Mouse (Mus musculus): ENCODE data around the gene Kcnc4. TPM values are rescaled to one million over a fixed set of nuclear protein-coding genes. Genes with fewer than 3 reads are reported as not detected.
A peak's percentile ranks its signal among the peaks of the same experiment; 100 is the strongest.

Kcnc4 gene
- polyA plus RNA-seq, 1 experiment from 2014 or later, result 2.3 TPM

DNA sequence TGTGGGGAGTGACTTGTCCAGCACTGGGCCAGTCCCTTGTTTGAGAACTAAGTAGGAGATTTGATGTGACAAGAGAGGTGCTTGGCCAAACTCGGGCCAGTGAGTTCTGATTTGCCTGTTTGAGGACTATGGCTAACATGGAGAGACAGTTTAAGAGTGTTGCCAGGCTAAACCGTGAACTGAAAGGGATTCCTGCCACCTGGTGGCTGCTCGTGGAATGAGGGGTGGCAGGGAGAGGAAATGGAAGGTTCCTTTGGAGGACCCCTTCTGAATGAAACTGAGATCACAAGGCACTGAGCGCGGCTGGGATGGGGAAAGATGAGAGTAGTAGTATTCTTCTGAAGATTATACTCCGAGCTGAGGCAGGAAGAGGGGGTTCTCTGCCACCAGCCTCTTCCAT lies 7.2 kb upstream of the Kcnc4 start:
- Histone ChIP-seq H3K4me1 (replicated peaks; ENCODE audit: control insufficient read depth, insufficient read depth, low read length) (no peaks in the 10 kb centered on the region), H3K4me3 (replicated peaks; ENCODE audit: low read length) (no peak overlapping the region), H3K36me3 (ENCODE audit: control insufficient read depth, insufficient read depth) (no peaks in the 10 kb centered on the region), H3K4me2 (ENCODE audit: low read length) (no peak overlapping the region), H3K9me3 (ENCODE audit: control insufficient read depth, low read length) (no peaks in the 10 kb centered on the region), H3K27me3 (replicated peaks; ENCODE audit: control insufficient read depth, insufficient read depth, low read length) (peaks cover 12% of the 10 kb centered on the region), H3K27ac (ENCODE audit: low read length) (no peak overlapping the region), H3K9ac (replicated peaks; ENCODE audit: low read depth, low read length) (no peak overlapping the region)
- ATAC-seq, result peak; percentile 71
- 2% methylated on average over 6 of the region's 6 CpGs for WGBS

DNA sequence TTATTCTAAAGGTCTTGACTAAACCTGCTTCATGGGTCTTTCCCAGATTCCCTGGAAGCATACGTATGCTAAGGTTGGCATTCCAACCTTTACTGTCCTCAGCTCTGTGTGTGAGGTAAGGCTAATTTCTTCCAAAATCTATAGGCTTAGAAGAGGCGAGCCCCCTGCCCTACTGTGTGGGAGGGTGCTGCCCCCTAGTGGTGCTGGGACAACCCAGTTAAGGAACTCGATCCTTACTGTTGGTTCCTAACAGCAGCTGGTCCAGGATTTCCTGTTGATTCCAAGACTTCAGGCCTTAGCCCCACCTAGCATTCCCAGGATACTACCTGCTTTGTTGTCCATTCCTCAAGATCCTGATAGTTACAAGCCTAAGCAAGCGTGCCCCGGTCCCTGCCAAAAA lies 2.8 kb upstream of the Kcnc4 start:
- Histone ChIP-seq H3K4me2 (ENCODE audit: low read length) (no peak overlapping the region), H3K9ac (replicated peaks; ENCODE audit: low read depth, low read length) (no peak overlapping the region), H3K27me3 (replicated peaks; ENCODE audit: control insufficient read depth, insufficient read depth, low read length) (peaks cover 53% of the 10 kb centered on the region), H3K27ac (ENCODE audit: low read length) (no peak overlapping the region), H3K9me3 (ENCODE audit: control insufficient read depth, low read length) (no peaks in the 10 kb centered on the region), H3K36me3 (ENCODE audit: control insufficient read depth, insufficient read depth) (no peaks in the 10 kb centered on the region), H3K4me1 (replicated peaks; ENCODE audit: control insufficient read depth, insufficient read depth, low read length) (peaks cover 25% of the 10 kb centered on the region), H3K4me3 (replicated peaks; ENCODE audit: low read length) (no peak overlapping the region)
- 19% methylated on average over 5 of the region's 5 CpGs for WGBS
- peak; percentile 36; the same call in 1 of the 2 replicates for ATAC-seq

- H3K4me3 ChIP-seq (replicated peaks; ENCODE audit: low read length), result peak overlapping the region; percentile 59
- H3K27me3 ChIP-seq (replicated peaks; ENCODE audit: control insufficient read depth, insufficient read depth, low read length), result peaks cover 69% of the 10 kb centered on the region
- H3K4me2 ChIP-seq (ENCODE audit: low read length), result peak overlapping the region; percentile 97
- peak; percentile 62 for ATAC-seq
- H3K4me1 ChIP-seq (replicated peaks; ENCODE audit: control insufficient read depth, insufficient read depth, low read length), result peaks cover 25% of the 10 kb centered on the region
- peak overlapping the region; percentile 61 for H3K9ac ChIP-seq (replicated peaks; ENCODE audit: low read depth, low read length)
- H3K36me3 ChIP-seq (ENCODE audit: control insufficient read depth, insufficient read depth), result no peaks in the 10 kb centered on the region
- H3K27ac ChIP-seq (ENCODE audit: low read length), result no peak overlapping the region
- no peaks in the 10 kb centered on the region for H3K9me3 ChIP-seq (ENCODE audit: control insufficient read depth, low read length)
- WGBS, result under 1% methylated on average over 68 of the region's 69 CpGs
Measured at GRCm38 (mm10) chr3:107459773-107460431, 550 bp upstream of the Kcnc4 start.

GRCm38 (mm10) chr3:107458528-107459195 lies 690 bp downstream of the Kcnc4 start:
- Histone ChIP-seq H3K4me1 (replicated peaks; ENCODE audit: control insufficient read depth, insufficient read depth, low read length) (peaks cover 25% of the 10 kb centered on the region), H3K27me3 (replicated peaks; ENCODE audit: control insufficient read depth, insufficient read depth, low read length) (peaks cover 66% of the 10 kb centered on the region), H3K4me3 (replicated peaks; ENCODE audit: low read length) (peak overlapping the region; percentile 59), H3K27ac (ENCODE audit: low read length) (no peak overlapping the region), H3K9me3 (ENCODE audit: control insufficient read depth, low read length) (no peaks in the 10 kb centered on the region), H3K36me3 (ENCODE audit: control insufficient read depth, insufficient read depth) (no peaks in the 10 kb centered on the region), H3K9ac (replicated peaks; ENCODE audit: low read depth, low read length) (peak overlapping the region; percentile 61), H3K4me2 (ENCODE audit: low read length) (peak overlapping the region; percentile 97)
- WGBS, result under 1% methylated on average over 51 of the region's 51 CpGs
- ATAC-seq, result peak; percentile 13

- Histone ChIP-seq H3K4me3 (replicated peaks; ENCODE audit: low read length) (peak overlapping the region; percentile 59), H3K27ac (ENCODE audit: low read length) (no peak overlapping the region), H3K9ac (replicated peaks; ENCODE audit: low read depth, low read length) (peak overlapping the region; percentile 61), H3K4me2 (ENCODE audit: low read length) (peak overlapping the region; percentile 97), H3K36me3 (ENCODE audit: control insufficient read depth, insufficient read depth) (no peaks in the 10 kb centered on the region), H3K9me3 (ENCODE audit: control insufficient read depth, low read length) (no peaks in the 10 kb centered on the region), H3K27me3 (replicated peaks; ENCODE audit: control insufficient read depth, insufficient read depth, low read length) (peaks cover 66% of the 10 kb centered on the region), H3K4me1 (replicated peaks; ENCODE audit: control insufficient read depth, insufficient read depth, low read length) (peaks cover 25% of the 10 kb centered on the region)
- ATAC-seq, result no peak
- 3% methylated on average over 23 of the region's 23 CpGs for WGBS
Measured at GRCm38 (mm10) chr3:107458104-107458503, 1.2 kb downstream of the Kcnc4 start.

DNA sequence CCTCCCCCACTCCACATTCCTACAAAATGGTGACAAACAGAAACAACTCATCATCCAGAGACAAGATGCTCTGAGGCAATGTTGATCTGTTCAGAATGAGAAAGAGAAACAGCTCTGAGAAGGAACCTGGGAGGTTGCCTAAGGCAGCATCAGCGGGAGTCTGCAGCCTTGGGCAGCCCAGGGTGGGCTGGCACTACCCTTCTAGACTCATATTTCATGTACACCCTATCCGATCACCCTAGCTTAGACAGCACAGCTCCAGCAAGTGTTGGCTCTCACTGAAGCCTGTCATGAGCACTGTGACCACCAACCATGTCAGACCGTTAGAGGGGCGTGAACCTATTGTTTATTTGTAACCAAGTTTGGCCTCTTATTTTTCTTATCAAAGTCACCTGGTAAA lies 5.1 kb downstream of the Kcnc4 start:
- H3K9ac ChIP-seq (replicated peaks; ENCODE audit: low read depth, low read length), result no peak overlapping the region
- ATAC-seq, result no peak

GRCm38 (mm10) chr3:107446822-107447221 lies 12.5 kb downstream of the Kcnc4 start:
- Histone ChIP-seq H3K9ac (replicated peaks; ENCODE audit: low read depth, low read length) (no peak overlapping the region), H3K27me3 (replicated peaks; ENCODE audit: control insufficient read depth, insufficient read depth, low read length) (no peaks in the 10 kb centered on the region), H3K9me3 (ENCODE audit: control insufficient read depth, low read length) (no peaks in the 10 kb centered on the region), H3K27ac (ENCODE audit: low read length) (no peak overlapping the region), H3K4me1 (replicated peaks; ENCODE audit: control insufficient read depth, insufficient read depth, low read length) (no peaks in the 10 kb centered on the region; the same call in 1 of the 2 replicates), H3K36me3 (ENCODE audit: control insufficient read depth, insufficient read depth) (no peaks in the 10 kb centered on the region), H3K4me2 (ENCODE audit: low read length) (no peak overlapping the region), H3K4me3 (replicated peaks; ENCODE audit: low read length) (no peak overlapping the region)
- ATAC-seq, result no peak
- WGBS, result 70% methylated on average over 3 of the region's 3 CpGs

More for the DNA sequence above, 5.1 kb downstream of the Kcnc4 start:
- WGBS, result 90% methylated on average over 4 of the region's 4 CpGs
- H3K4me3 ChIP-seq (replicated peaks; ENCODE audit: low read length), result no peak overlapping the region
- no peaks in the 10 kb centered on the region for H3K36me3 ChIP-seq (ENCODE audit: control insufficient read depth, insufficient read depth)
- H3K4me1 ChIP-seq (replicated peaks; ENCODE audit: control insufficient read depth, insufficient read depth, low read length), result peaks cover 13% of the 10 kb centered on the region
- peaks cover 36% of the 10 kb centered on the region for H3K27me3 ChIP-seq (replicated peaks; ENCODE audit: control insufficient read depth, insufficient read depth, low read length)
- no peaks in the 10 kb centered on the region for H3K9me3 ChIP-seq (ENCODE audit: control insufficient read depth, low read length)
- H3K4me2 ChIP-seq (ENCODE audit: low read length), result no peak overlapping the region
- no peak overlapping the region for H3K27ac ChIP-seq (ENCODE audit: low read length)

DNA sequence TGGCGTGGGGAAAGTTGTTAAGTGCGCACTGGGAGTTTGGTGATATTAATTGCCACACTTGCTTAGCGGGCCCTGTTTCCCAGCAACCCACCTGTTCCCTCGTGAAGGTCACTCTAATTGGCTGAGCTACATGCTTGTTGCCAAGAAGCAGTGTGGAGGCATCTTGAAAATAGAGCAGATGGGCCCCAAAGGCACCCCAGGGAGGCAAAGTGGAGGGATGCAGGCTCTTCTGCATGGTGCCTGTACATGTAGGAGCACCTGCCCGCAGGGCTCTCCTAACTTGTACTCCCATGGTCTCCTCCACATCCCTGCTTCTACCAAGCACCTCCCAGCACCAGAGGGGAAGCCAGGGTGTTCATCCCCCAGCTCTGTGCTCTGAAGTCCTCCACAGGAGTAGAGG lies 15.5 kb downstream of the Kcnc4 start:
- H3K4me1 ChIP-seq (replicated peaks; ENCODE audit: control insufficient read depth, insufficient read depth, low read length), result no peaks in the 10 kb centered on the region; the same call in 1 of the 2 replicates
- no peak overlapping the region for H3K4me2 ChIP-seq (ENCODE audit: low read length)
- H3K36me3 ChIP-seq (ENCODE audit: control insufficient read depth, insufficient read depth), result no peaks in the 10 kb centered on the region
- H3K27me3 ChIP-seq (replicated peaks; ENCODE audit: control insufficient read depth, insufficient read depth, low read length), result no peaks in the 10 kb centered on the region
- H3K4me3 ChIP-seq (replicated peaks; ENCODE audit: low read length), result no peak overlapping the region
- no peak overlapping the region for H3K9ac ChIP-seq (replicated peaks; ENCODE audit: low read depth, low read length)
- no peaks in the 10 kb centered on the region for H3K9me3 ChIP-seq (ENCODE audit: control insufficient read depth, low read length)
- WGBS, result 49% methylated on average over 5 of the region's 5 CpGs
- no peak overlapping the region for H3K27ac ChIP-seq (ENCODE audit: low read length)
- ATAC-seq, result no peak

GRCm38 (mm10) chr3:107442191-107442590 lies 17.2 kb downstream of the Kcnc4 start:
- no peak overlapping the region for H3K4me3 ChIP-seq (replicated peaks; ENCODE audit: low read length)
- 59% methylated on average over 11 of the region's 11 CpGs for whole genome bisulfite sequencing
- H3K36me3 ChIP-seq (ENCODE audit: control insufficient read depth, insufficient read depth), result no peaks in the 10 kb centered on the region
- no peaks in the 10 kb centered on the region; the same call in 1 of the 2 replicates for H3K4me1 ChIP-seq (replicated peaks; ENCODE audit: control insufficient read depth, insufficient read depth, low read length)
- no peak overlapping the region for H3K27ac ChIP-seq (ENCODE audit: low read length)
- H3K9me3 ChIP-seq (ENCODE audit: control insufficient read depth, low read length), result no peaks in the 10 kb centered on the region
- ATAC-seq, result no peak
- no peak overlapping the region for H3K9ac ChIP-seq (replicated peaks; ENCODE audit: low read depth, low read length)
- no peaks in the 10 kb centered on the region for H3K27me3 ChIP-seq (replicated peaks; ENCODE audit: control insufficient read depth, insufficient read depth, low read length)
- H3K4me2 ChIP-seq (ENCODE audit: low read length), result no peak overlapping the region

All from forebrain, embryonic 16.5 days (tissue).